Mouse (Mus musculus) urinary bladder, postnatal 4 days (tissue): Measurements from ENCODE around the gene Syt5.

Source experiments
- DNase-seq, 2 experiments: peaks; one replicate each; pipeline ENCODE4 v3.0.0; 2021 to 2022; ENCODE audit warnings: low spot score in 2 of 2

Syt5 gene

DNA sequence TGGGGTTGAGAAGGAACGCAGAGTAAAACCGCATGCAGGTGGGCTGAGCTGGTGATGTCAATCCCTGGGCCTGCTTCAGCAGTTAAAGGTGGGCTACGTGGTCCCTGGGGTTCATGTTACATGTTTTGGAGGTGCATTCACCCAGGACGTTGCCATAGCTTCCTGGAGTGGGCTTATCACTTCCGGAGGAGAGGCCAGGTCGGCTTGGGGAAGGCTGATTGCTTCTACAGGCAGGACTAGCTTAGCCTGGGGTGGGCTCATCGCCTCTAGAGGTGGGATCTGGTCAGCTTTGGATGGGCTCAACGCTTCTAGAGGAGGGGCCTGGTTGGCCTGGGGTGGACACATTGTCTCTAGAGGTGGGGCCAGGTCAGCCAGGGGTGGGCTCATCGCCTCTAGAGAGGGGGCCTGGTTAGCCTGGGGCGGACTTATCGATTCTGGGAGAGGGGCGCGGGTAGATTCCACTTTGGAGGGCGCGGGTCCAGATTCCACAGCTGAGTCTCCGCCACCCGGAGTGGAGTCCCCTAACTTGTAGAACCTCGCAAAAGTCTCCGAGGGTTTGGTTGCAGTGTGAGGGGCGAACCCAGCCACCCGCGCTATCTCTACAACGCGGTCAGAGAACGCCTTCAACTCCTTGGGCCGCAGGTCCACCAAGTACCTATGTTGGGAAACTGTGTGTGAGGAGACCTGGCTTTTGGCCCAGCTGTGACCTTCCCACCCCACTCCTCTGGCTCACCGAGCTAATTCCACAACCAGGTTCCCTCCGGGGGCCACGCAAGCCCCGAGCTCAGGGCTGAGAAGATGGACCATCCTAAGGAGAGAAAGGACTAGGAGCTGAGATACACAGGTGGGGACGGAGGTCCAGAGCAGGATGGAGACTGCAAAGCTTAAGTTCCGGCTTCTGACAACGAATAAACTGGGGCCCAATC, 23.9 kb downstream of the Syt5 start:
- no peak for DNase-seq

DNA sequence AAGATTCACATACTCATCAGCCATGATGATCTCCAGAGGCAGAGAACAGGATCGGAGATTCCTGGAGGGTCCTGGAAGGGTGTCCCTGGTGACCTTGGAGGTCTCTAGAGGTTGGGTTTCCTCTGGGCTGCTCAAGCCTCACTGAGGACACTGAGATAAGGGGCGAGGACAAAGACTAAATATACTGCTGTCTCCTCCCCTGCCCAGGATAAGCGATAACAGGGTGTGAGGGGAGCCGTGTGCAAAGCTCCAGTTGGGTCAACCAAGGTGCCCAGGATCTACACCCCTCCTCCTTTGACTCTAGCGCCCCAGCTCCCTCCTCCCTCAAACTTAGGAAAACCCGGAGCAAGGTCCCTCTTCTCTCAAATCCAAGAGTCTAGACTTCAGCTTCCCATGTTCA, 25.0 kb downstream of the Syt5 start:
- DNase-seq: no peak

DNA sequence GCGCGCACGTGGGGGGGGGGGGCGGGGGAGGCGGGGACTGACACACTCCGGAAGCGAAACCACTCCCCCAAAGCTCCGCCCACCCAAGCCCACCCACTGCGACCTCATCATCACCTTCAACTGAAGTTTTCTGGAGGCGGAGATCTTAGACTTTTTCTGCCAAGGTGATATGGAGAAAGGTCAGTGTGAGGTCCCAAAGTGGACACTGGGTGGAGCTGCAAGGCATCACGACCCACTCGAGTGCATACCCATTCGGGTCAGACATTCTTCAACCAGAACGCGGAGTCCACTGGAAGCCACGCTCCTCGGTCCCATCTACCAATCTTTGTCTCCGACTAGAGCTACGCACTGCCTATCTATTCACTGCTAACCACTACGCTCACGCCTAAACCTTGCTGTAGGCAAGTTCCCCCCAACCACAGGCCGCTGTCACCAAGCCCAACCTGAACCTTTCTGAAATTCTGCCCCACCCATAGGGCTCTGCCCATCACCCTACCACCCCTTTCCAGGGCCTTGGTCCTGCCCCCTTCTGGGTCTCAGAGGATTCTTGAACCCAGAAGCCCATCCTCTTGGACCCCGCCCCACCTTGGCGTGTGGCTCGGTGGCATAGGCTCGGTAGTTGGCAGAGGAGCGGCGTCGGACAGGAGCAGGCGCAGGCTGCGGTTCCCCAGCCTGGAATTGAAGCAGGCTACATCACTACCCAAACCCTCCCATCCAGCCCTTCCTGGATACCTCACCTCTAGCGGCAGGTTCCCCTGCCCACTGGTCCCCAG, 25.9 kb downstream of the Syt5 start:
- DNase-seq: no peak

DNA sequence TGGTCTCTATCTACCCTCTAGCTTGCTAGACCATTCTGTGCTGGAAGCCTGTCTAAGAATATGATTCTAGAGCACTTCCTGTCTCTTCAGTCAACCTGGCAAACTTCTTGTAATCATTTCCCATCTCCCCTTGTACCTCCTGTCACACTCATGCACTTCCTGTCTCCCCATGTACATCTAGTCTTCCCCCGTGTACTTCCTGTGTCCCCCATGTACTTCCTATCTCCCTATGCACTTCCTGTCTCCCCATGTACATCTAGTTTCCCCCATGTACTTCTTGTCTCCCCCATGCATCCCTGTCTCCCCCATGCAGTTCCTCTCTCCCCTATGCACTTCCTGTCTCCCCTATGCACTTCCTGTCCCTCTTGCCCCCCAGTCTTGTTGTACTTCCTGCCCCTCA, 28.9 kb downstream of the Syt5 start:
- no peak for DNase-seq

DNA sequence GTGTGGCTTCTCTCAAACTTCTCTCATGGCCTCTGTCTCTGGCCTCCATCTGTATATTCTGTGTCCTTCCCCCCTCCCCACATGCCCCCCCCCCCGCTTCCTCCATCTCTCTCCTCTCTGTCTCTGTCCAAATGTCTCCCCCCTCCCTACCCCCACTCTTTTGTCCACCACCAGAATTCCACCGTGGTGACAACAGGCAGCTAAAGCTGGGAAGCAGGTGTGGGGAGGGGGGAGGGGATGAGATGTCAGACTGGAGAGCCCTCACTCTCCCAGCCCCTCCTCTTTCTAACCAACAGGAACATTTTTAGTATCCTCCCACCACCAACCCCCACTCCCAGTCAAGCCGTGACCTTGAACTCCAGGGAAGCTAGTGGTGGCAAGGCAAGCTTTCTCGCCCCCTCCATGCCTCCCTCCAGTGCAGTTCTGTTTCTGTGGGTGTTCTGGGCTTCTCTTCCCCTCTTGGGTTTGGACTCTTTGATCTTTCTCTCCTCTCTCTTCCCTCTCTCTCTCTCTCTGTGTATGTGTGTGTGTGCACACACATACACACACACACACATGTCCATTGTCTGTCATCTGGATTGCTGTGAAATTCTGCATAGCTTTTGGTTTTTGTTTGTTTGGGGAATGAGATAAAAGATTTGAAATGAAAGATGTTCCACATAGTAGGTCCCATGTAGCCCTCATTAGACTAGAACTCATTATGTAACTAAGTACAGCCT, 30.9 kb downstream of the Syt5 start, which contains the start of gene Tnnt1:
Tnnt1 (minus strand) TSS at position 51 of the 719 bp plus-strand sequence.
- DNase-seq: no peak

DNA sequence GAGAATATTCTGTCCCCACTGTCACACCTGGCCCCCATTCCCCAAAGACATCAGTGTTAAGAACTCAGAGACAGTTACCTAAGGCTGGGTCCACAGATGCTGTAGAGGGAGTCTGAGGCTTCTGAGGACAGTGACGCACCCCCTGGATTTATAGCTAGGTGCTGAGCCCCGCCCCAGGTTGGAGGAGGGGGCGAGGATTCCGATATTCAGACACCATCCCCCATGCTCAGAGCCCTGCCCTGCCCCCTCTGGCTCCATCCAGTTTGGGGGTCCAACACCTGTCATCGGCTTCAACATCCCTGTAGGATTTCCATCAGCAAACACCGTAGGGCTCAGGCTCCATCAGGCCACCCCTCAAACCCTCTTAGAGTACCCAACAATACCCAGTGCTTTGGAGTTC, 31.5 kb downstream of the Syt5 start:
- DNase-seq: no peak

DNA sequence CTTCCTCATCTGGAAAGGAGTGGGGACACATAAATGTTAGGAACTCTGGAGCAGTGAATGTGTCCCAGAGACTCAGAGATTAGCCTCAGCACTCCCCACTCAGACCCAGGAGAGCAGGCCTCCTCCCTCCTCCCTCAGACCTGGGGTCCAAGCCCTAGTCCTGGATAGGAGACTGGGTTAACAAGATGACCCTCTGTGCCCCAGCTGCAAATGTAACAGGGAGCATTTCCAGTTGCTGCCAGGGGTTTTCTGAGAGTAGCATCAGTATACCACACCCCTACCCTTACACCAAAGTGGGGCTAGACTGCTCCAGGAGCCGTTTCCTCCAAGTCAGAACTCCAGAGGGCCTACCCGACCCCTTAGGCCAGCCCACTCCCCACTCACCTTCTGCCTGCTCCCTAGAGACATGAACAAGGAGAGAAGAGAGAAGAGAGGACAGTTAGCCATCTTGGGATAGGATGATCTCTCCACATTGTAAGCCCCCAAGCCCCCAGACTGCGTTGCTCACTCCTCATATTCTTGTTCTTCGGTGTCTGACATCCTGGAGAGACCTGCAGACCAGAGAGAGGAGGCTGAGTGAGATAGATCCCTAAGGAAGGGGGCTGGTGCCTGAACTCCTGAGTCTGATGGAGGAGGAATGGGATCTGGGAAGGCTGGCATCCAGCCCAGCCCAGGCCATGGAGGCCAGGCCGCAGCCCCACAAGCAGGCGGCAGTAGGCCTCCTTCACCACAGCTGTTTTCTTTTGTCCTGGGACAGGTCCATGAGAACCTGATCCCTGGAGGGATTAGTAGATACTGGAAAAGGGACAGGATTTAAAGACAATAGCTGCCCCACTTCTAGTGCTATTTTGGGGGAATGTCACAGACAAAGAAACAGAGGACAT, 33.3 kb downstream of the Syt5 start:
- peak in 1 of 2 experiments; percentile 59 for DNase-seq

DNA sequence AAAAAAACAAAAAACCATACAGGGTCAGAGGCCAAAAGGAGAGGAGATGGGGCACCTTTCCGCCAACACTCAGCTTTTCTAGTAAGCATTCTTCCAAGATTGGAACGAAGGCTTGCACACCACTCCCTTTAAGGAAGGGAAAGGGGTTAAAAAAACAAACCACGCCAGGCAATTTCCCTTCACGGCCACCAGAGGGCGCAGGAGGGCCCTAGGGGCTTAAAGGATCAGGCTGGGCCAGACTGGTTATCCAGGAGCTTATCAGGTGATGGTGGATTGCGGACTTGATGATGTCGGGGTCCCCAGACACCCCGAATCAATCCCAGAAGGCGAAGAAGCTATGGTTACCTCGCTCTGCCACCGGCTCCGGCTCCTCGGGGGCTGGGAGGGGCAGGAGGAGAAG, 34.1 kb downstream of the Syt5 start:
- DNase-seq: no peak

DNA sequence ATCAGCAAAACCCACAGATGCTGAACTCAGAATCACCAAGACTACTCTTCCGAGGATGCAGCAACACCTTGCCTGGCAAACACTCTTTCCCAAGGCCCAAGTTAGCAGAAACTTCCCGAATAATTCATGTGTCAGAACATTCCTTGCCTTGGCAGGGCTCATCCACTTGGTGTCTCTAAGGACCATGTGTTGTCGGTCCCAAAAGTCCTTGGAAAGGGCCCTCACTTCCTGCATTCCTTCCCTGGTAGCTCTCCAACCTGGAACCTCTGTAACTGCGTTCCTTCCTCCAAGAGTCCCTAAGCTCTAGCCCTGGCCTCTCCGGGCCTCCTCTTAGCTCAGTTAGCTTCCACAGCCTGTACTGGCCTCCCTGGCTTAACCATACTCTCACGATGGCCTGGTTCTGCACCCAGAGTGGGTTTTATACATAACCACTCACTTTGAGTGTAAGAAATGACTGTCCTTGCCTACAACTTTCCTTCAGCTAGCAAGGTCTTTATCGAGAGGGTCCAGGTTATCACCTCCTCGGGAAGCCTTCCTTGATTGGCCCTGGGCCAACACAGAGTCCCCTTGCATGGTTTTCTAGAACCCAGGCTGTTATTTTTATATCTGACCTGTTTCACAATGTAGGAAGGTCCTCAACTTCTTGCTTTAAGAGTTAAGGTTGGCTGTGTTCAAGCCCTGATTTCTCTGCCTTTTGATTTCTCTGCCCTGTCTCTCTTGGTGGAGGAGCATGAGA, 35.7 kb downstream of the Syt5 start:
- DNase-seq: no peak

DNA sequence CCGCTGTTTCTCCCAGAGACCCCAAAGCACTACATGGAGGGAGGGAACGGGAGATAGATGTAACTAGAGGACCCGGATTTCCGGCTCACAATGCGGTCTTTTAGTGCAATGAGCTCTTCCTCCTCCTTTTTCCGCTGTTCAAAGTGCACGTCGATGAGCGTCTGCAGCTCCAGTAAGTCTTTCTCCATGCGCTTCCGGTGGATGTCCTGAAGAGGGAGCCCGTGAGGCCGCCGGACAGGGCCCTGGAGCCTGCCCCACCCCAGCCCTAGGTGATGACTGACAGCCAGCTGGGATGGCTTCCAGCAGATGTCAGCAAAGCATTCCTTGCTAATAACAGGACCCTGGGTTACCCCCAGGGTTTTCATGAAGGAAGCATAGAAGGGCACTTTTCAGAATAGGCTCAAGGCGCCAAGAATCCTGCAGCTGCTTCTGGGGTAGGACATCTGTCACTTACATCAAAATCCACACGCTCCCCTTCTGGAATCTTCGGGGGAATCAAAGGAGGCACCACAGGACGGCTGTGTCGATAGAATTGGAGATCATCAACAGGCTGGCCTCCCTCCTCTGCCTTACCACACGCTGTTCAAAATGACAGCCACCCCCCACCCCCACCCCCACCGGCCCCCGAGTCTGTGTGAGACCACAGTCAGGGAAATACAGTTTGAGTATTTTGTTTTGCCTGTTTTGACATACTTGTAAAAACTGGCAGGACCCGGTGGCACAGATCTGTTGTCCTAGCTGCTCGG, 37.3 kb downstream of the Syt5 start:
- DNase-seq: peak; percentile 69 to 72

DNA sequence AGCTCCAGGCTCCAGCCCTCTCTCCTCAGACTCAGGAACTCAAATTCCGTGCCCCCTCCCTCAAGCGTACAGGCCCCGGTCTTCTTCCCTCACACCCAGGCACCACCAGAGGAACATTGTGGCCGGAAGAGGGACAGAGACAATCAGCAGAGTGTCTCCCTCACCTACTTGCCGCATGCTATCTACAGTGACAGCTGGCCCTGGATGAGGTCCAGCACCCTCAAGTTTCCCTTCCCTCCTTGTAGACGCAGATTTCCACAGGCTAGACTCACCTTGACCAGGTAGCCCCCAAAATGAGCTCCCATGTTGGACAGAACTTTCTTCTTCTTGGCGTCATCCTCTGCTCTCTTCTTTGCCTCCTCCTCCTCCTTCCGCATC, 38.6 kb downstream of the Syt5 start:
- DNase-seq: no peak

DNA sequence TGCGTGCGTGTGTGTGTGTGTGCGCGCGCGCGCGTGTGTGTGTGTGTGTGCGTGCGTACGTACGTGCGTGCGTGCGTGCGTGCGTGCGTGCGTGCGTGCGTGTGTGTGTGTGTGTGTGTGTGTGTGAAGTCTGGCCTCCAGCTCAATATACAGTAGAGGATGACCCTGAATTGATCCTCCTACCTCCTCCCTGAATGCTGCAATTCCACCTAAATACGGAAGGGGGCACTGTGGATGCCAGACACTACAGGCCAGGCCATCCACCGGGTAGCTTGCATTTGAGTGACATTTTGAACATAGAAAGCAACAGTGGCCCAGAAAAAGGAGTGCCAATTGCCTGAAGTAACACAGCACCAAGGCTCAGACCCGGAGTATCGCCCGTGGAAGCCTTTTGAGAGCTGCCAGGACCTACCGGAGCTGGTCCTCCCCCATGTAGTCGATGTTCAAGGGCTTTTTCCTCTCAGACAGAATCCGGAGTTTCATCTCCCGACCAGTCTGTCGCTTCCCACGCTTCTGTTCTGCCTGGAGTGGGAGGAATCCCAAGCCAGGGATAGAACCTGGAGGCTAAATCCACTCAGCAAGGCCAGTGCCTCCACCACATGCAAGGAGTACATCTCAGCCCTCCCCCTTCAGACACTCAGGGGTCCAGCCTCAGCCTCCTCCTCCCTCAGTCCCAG, 39.1 kb downstream of the Syt5 start:
- no peak for DNase-seq

DNA sequence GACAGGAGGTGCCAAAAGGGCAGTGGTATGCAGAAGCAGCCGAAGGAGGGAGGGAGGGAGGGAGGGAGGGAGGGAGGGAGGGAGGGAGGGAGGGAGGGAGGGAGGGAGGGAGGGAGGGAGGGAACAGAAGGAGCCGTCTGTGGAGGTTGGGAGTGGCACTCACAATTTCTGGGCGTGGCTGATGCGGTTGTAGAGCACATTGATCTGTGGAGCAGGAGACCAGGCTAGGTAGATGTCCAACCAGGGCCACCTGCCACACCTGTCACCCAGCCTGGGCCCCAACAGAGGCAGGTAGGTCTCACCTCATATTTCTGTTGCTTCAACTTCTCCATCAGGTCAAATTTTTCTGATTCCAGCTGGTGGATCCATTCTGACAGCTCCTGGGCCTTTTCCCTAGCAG, 40.1 kb downstream of the Syt5 start:
- no peak for DNase-seq

DNA sequence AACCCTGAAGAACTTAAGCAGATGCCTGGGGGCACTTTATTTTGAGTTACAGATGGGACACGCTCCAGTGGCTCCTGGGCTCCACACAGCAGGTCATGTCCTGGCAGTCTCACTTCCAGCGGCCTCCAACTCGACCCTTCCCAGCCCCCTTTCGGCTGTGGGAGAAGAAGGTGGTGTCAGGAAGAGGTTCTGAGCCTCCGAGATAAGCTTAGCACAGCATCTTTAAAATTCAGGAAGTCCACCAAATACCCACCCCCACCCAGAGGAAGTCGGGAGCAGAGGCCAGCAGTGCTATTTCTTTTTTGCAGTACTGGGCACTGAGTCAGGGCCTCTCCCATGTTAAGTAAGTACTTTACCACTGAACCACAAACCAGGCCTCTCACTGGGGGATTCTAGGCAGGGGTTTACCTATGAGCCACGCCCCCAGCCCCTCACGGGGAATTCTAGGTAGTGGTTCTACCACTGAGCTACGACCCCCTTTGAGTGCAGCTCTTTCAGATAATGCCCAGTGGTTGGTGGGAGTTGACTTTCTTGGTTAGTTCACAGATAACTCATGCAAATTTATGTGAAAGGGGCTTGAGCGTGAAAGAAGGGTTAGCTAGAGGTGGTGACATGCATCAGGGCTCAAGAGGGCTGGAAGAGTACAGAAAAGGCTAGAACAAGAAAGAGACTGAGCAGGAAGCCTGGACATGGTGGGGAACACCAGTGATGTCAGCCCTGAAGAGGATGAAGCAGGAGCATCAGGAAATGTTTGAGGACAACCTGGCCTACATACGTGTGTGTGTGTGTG, 42.5 kb downstream of the Syt5 start:
- no peak for DNase-seq

DNA sequence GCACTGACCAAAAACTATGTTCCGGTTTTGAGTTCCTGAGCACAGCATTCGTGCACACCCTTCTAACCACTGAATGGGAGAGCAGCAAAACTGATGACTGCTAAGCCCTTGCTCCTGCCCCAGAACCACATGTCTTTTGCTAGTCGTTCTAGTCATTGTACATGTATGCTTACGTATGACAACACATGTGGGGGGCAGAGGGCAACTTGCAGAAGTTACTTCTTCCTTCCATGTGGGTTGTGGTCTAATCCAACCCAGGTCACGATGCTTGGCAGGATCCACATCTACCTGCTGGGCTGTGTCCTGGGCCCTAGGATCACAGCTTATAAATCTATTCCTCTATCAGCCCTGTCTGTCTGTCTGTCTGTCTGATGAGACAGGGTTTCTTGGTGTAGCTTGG, 43.5 kb downstream of the Syt5 start:
- DNase-seq: no peak

DNA sequence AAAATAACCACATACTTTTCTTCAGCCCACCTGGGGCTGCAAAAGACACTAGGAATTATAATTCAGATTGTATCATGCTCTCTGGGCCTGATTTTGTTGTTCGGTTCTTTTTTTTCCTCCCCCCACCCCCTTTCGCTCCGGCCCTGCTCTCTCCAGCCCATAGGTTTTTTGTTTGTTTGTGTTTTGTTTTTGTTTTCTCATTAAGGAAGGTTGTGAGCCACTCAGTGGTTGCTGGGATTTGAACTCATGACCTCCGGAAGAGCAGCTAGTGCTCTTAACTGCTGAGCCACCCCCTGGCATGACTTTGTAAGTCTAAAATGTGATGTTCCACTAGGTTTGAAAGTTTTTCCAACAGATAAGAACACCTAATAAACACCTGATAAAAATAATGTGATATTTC, 44.2 kb downstream of the Syt5 start:
- DNase-seq: no peak

DNA sequence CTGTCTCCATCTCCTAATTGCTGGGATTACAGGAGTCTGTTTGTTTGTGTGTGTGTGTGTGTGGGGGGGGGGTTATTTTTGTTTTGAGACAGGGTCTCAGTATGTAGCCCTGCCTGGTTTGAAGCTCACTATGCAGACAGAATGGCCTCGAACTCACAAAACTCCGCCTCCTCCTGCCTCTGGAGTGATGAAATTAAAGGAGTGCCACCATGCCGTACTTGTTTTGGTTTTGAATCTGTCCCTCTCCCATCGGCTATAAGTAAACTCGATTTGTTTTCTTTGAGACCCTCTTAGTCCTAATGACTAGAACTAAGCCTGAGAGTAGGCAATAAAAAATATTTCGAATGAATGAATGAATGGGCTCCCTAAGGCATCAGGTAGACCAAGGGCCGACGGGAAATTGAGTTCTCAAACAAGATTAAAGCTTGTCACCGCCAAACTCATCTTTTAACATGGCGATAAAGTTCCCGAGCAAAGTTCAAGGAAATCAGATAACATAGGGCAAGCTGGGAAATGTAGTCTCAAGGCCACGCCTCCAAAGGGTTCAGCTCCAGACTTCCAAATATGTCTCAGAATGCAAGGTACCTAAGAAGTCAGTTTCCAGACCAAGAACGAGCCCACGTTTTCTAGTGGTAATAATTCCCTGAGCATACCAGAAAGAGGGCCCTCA, 44.8 kb downstream of the Syt5 start:
- DNase-seq: no peak
